ENCODE assay signal across 18 mouse cellular contexts in the genomic region with DNA sequence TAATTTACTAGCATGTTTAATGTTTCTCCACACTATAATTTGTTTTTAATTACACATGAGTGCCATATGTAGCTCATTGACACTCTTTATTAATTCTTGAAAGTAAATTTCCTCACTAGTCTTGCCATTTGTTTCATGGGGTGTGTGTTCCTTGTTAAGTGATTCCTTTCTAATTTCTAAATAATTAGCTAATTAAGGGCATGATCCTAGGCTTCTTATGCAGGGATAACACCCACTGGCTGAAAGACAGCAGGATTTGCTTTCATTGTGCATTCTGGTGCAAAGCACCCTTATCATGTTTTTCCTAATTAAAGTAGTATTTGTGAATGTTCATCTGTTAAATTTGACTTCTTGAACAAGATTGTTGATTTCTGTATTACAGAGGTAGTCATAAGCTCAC.
DNase-seq lines count a peak whose midpoint lies in the region; ATAC-seq and TF ChIP-seq lines count a peak whose summit lies in the region.
"Had no signal": no experiment of that assay in that cellular context is flagged by ENCODE, and none has a peak within 500 bp of the region (broad histone marks: within the 10 kb centered on the region; RNA-seq: fewer than 3 reads in every experiment).

No protein-coding gene starts in this region.

- no peak for TF ChIP-seq POLR2A in brain, embryonic 14.5 days (IDR thresholded peaks at IDR 0.05; ENCODE audit: borderline replicate concordance, extremely low read depth, insufficient read depth, insufficient read length, poor library complexity, severe bottlenecking)

- no peaks in the 10 kb centered on the region for H3K4me1 ChIP-seq in forebrain, embryonic 13.5 days
- 0 out of 2 replicates have a peak, but pooled peaks cover 4% of the 10 kb centered on the region for H3K4me1 ChIP-seq in forebrain, embryonic 10.5 days
- no peaks in the 10 kb centered on the region for H3K4me1 ChIP-seq in forebrain, embryonic 15.5 days
- H3K4me1 ChIP-seq: embryonic facial prominence, embryonic 13.5 days; embryonic facial prominence, embryonic 15.5 days had no signal

- no peaks in the 10 kb centered on the region for H3K36me3 ChIP-seq in forebrain, embryonic 13.5 days (ENCODE audit: poor library complexity, severe bottlenecking)
- no peaks in the 10 kb centered on the region for H3K36me3 ChIP-seq in forebrain, embryonic 10.5 days (replicated peaks)
- H3K36me3 ChIP-seq in forebrain, embryonic 15.5 days, result no peaks in the 10 kb centered on the region
- H3K36me3 ChIP-seq: embryonic facial prominence, embryonic 13.5 days; embryonic facial prominence, embryonic 15.5 days had no signal

- H3K4me2 ChIP-seq in forebrain, embryonic 13.5 days, result no peak overlapping the region
- no peak overlapping the region for H3K4me2 ChIP-seq in forebrain, embryonic 15.5 days (replicated peaks)
- H3K4me2 ChIP-seq: embryonic facial prominence, embryonic 13.5 days; embryonic facial prominence, embryonic 15.5 days had no signal

- ATAC-seq in forebrain, embryonic 13.5 days, result peak; percentile 75
- ATAC-seq in forebrain, embryonic 15.5 days (replicated peaks), result peak; percentile 69

- no peak overlapping the region for H3K27ac ChIP-seq in forebrain, embryonic 13.5 days
- H3K27ac ChIP-seq in forebrain, embryonic 10.5 days, result no peak overlapping the region
- no peak overlapping the region for H3K27ac ChIP-seq in forebrain, embryonic 15.5 days (replicated peaks)
- H3K27ac ChIP-seq: embryonic facial prominence, embryonic 13.5 days; embryonic facial prominence, embryonic 15.5 days had no signal

- H3K4me3 ChIP-seq in forebrain, embryonic 13.5 days, result no peak overlapping the region
- H3K4me3 ChIP-seq in forebrain, embryonic 10.5 days, result no peak overlapping the region
- H3K4me3 ChIP-seq in forebrain, embryonic 15.5 days, result no peak overlapping the region
- H3K4me3 ChIP-seq: embryonic facial prominence, embryonic 13.5 days; embryonic facial prominence, embryonic 15.5 days; erythroblast, embryonic 14.5 days had no signal

- TF ChIP-seq CTCF in brain, embryonic 14.5 days (IDR thresholded peaks at IDR 0.05; ENCODE audit: borderline replicate concordance, extremely low read depth, insufficient read depth, insufficient read length), result no peak

- no peaks in the 10 kb centered on the region for H3K9me3 ChIP-seq in forebrain, embryonic 13.5 days (replicated peaks)
- no peaks in the 10 kb centered on the region for H3K9me3 ChIP-seq in forebrain, embryonic 10.5 days
- no peaks in the 10 kb centered on the region for H3K9me3 ChIP-seq in forebrain, embryonic 15.5 days
- H3K9me3 ChIP-seq: embryonic facial prominence, embryonic 13.5 days; embryonic facial prominence, embryonic 15.5 days had no signal

- H3K9ac ChIP-seq in forebrain, embryonic 13.5 days, result no peak overlapping the region
- no peak overlapping the region for H3K9ac ChIP-seq in forebrain, embryonic 15.5 days (replicated peaks)
- H3K9ac ChIP-seq: embryonic facial prominence, embryonic 13.5 days; embryonic facial prominence, embryonic 15.5 days had no signal

- no peak for DNase-seq in forebrain, embryonic 10.5 days (ENCODE audit: extremely low spot score, low spot score)
- DNase-seq in brain, embryonic 14.5 days (ENCODE audit: low read depth), result peak; percentile 76
- no peak for DNase-seq in heart, adult 9 months (ENCODE audit: low spot score in 2 of 2)
- DNase-seq in kidney, postnatal 36 days, result no peak
- DNase-seq: adrenal gland, adult 2 months; adrenal gland, postnatal 10 days; adrenal gland, postnatal 25 days; cerebellum, adult 18-20 months; cerebellum, adult 8-10 months; cerebellum, adult 9-11 months; cerebellum, postnatal 14 days; cerebellum, postnatal 36 days; embryo, embryonic 11 days had no signal

- H3K27me3 ChIP-seq in forebrain, embryonic 13.5 days, result no peaks in the 10 kb centered on the region
- H3K27me3 ChIP-seq in forebrain, embryonic 10.5 days (ENCODE audit: poor library complexity, severe bottlenecking), result no peaks in the 10 kb centered on the region
- no peaks in the 10 kb centered on the region for H3K27me3 ChIP-seq in forebrain, embryonic 15.5 days
- H3K27me3 ChIP-seq: embryonic facial prominence, embryonic 13.5 days; embryonic facial prominence, embryonic 15.5 days had no signal
